Mouse (Mus musculus) intestine, postnatal 0 days (tissue): ENCODE results near the gene Nkrf. TPM values are rescaled to one million over a fixed set of nuclear protein-coding genes. Genes with fewer than 3 reads are reported as not detected.

ENCODE experiments used
- ATAC-seq: fragments of 200-750 bp; cut with Nextera tagmentation; 2 replicates; pipeline ENCODE4 v1.8.0; 2017; ENCODE audit warnings: mild to moderate bottlenecking, moderate TSS enrichment, moderate library complexity
- H3K27ac ChIP-seq: fragments of 300-500 bp; sonication (generic); 2 replicates; pipeline ENCODE4 v1.5.1; 2014; ENCODE audit warnings: mild to moderate bottlenecking, low read depth, low read length, moderate library complexity
- H3K27me3 ChIP-seq: fragments of 300-500 bp; sonication (generic); replicated peaks from 2 replicates; pipeline ENCODE4 v1.6.1; 2014; ENCODE audit warnings: low read length, mixed read lengths; ENCODE audit not compliant: control insufficient read depth, insufficient read depth
- H3K36me3 ChIP-seq: fragments of 300-500 bp; sonication (generic); 2 replicates; pipeline ENCODE4 v1.6.1; 2014; ENCODE audit warnings: mild to moderate bottlenecking, moderate library complexity; ENCODE audit not compliant: control insufficient read depth, insufficient read depth
- H3K4me1 ChIP-seq: fragments of 300-500 bp; sonication (generic); replicated peaks from 2 replicates; pipeline ENCODE4 v1.6.1; 2014; ENCODE audit warnings: antibody characterized with exemption, low read length, mixed read lengths; ENCODE audit not compliant: control insufficient read depth, insufficient read depth
- H3K4me2 ChIP-seq: fragments of 300-500 bp; sonication (generic); replicated peaks from 2 replicates; pipeline ENCODE4 v1.6.1; 2014; ENCODE audit warnings: low read depth, mild to moderate bottlenecking, moderate library complexity
- H3K4me3 ChIP-seq: fragments of 300-500 bp; sonication (generic); 2 replicates; pipeline ENCODE4 v1.5.1; 2014; ENCODE audit warnings: low read depth, low read length
- H3K9ac ChIP-seq: fragments of 300-500 bp; sonication (generic); 2 replicates; pipeline ENCODE4 v1.6.1; 2014; ENCODE audit warnings: mild to moderate bottlenecking, low read depth, low read length
- H3K9me3 ChIP-seq: fragments of 300-500 bp; sonication (generic); 2 replicates; pipeline ENCODE4 v1.6.1; 2016; ENCODE audit warnings: mixed run types; ENCODE audit not compliant: control insufficient read depth
- CTCF ChIP-seq: sonication (generic); IDR thresholded peaks from 2 replicates; pipeline ENCODE4 v1.5.1; 2016; ENCODE audit warnings: low read depth, mild to moderate bottlenecking, control low read depth, antibody characterized with exemption, moderate library complexity
- WGBS: fragments of 180-500 bp; shearing (Covaris S2); extraction: QIAGEN DNeasy Blood & Tissue Kit; methylation state at CpG from one replicate; pipeline ENCODE4 v1.1.7; 2014; 5-methylcytosine and 5-hydroxymethylcytosine counted together
- polyA plus RNA-seq: library from polyadenylated mRNA; unstranded; fragments of >200 nt; fragmentation: Nextera tagmentation; extraction: Ambion mirVana; gene quantifications from 2 replicates; pipeline ENCODE4 v1.2.1, GENCODE M21; 2015

Gene Nkrf
- polyA plus RNA-seq, 1 experiment from 2014 or later = 1.4 TPM

- H3K4me2 ChIP-seq = no peak overlapping the region
- TF ChIP-seq CTCF = no peak
- WGBS = 60% methylated on average over 7 of the region's 7 CpGs
- no peak overlapping the region for H3K27ac ChIP-seq
- H3K4me3 ChIP-seq = no peak overlapping the region
- no peaks in the 10 kb centered on the region for H3K4me1 ChIP-seq
- H3K9ac ChIP-seq = no peak overlapping the region
- no peaks in the 10 kb centered on the region for H3K27me3 ChIP-seq
- ATAC-seq = no peak
- H3K36me3 ChIP-seq = no peaks in the 10 kb centered on the region
- no peaks in the 10 kb centered on the region for H3K9me3 ChIP-seq
Measured at GRCm38 (mm10) chrX:36839391-36839790, 63.3 kb downstream of the Nkrf start.

Other genes with a start within 250 kb of the Nkrf start
- 12.8 and 13.7 TPM in 2 replicates for gene Slc25a43, start 159.2 kb downstream of the Nkrf start, polyA plus RNA-seq
- gene Slc25a5, start 107.2 kb downstream of the Nkrf start, polyA plus RNA-seq = 1,696 and 1,837 TPM in 2 replicates
- 153 and 168 TPM in 2 replicates for gene Ube2a, start 29.0 kb downstream of the Nkrf start, polyA plus RNA-seq
- 17.8 and 18.1 TPM in 2 replicates for gene C330007P06Rik, start 28.8 kb downstream of the Nkrf start, polyA plus RNA-seq
- 5.7 and 6.6 TPM in 2 replicates for gene Sept6, start 88.9 kb upstream of the Nkrf start, polyA plus RNA-seq
- not detected in 2 replicates for gene Sowahd, start 145.9 kb upstream of the Nkrf start, polyA plus RNA-seq
- gene Rpl39, start 182.5 kb upstream of the Nkrf start, polyA plus RNA-seq = 425 and 450 TPM in 2 replicates
- 9.6 and 11.4 TPM in 2 replicates for gene Upf3b, start 207.4 kb upstream of the Nkrf start, polyA plus RNA-seq
- gene Nkap, start 223.9 kb upstream of the Nkrf start, polyA plus RNA-seq = 9.1 and 11.6 TPM in 2 replicates